Mouse (Mus musculus) intestine, postnatal 0 days (tissue): ENCODE measurements at regions not wholly inside any gene's neighbourhood (a gene's known extent, or its start where the extent isn't known, plus 50 kb on each side); places are given as distances from the start of the nearest gene placed in this dataset.

Experiments
- ATAC-seq: fragments of 200-750 bp; cut with Nextera tagmentation; 2 replicates; pipeline ENCODE4 v1.8.0; 2017; ENCODE audit warnings: mild to moderate bottlenecking, moderate TSS enrichment, moderate library complexity
- H3K27ac ChIP-seq: fragments of 300-500 bp; sonication (generic); 2 replicates; pipeline ENCODE4 v1.5.1; 2014; ENCODE audit warnings: mild to moderate bottlenecking, low read depth, low read length, moderate library complexity
- H3K27me3 ChIP-seq: fragments of 300-500 bp; sonication (generic); replicated peaks from 2 replicates; pipeline ENCODE4 v1.6.1; 2014; ENCODE audit warnings: low read length, mixed read lengths; ENCODE audit not compliant: control insufficient read depth, insufficient read depth
- H3K36me3 ChIP-seq: fragments of 300-500 bp; sonication (generic); 2 replicates; pipeline ENCODE4 v1.6.1; 2014; ENCODE audit warnings: mild to moderate bottlenecking, moderate library complexity; ENCODE audit not compliant: control insufficient read depth, insufficient read depth
- H3K4me1 ChIP-seq: fragments of 300-500 bp; sonication (generic); replicated peaks from 2 replicates; pipeline ENCODE4 v1.6.1; 2014; ENCODE audit warnings: antibody characterized with exemption, low read length, mixed read lengths; ENCODE audit not compliant: control insufficient read depth, insufficient read depth
- H3K4me2 ChIP-seq: fragments of 300-500 bp; sonication (generic); replicated peaks from 2 replicates; pipeline ENCODE4 v1.6.1; 2014; ENCODE audit warnings: low read depth, mild to moderate bottlenecking, moderate library complexity
- H3K4me3 ChIP-seq: fragments of 300-500 bp; sonication (generic); 2 replicates; pipeline ENCODE4 v1.5.1; 2014; ENCODE audit warnings: low read depth, low read length
- H3K9ac ChIP-seq: fragments of 300-500 bp; sonication (generic); 2 replicates; pipeline ENCODE4 v1.6.1; 2014; ENCODE audit warnings: mild to moderate bottlenecking, low read depth, low read length
- H3K9me3 ChIP-seq: fragments of 300-500 bp; sonication (generic); 2 replicates; pipeline ENCODE4 v1.6.1; 2016; ENCODE audit warnings: mixed run types; ENCODE audit not compliant: control insufficient read depth
- CTCF ChIP-seq: sonication (generic); IDR thresholded peaks from 2 replicates; pipeline ENCODE4 v1.5.1; 2016; ENCODE audit warnings: low read depth, mild to moderate bottlenecking, control low read depth, antibody characterized with exemption, moderate library complexity
- WGBS: fragments of 180-500 bp; shearing (Covaris S2); extraction: QIAGEN DNeasy Blood & Tissue Kit; methylation state at CpG from one replicate; pipeline ENCODE4 v1.1.7; 2014; 5-methylcytosine and 5-hydroxymethylcytosine counted together

GRCm38 (mm10) chr1:14000605-14001395, 2092.3 kb downstream of the 4930444P10Rik start:
- no peak overlapping the region for H3K4me2 ChIP-seq
- WGBS = 79% methylated on average over 3 of the region's 3 CpGs
- no peak for ATAC-seq

DNA sequence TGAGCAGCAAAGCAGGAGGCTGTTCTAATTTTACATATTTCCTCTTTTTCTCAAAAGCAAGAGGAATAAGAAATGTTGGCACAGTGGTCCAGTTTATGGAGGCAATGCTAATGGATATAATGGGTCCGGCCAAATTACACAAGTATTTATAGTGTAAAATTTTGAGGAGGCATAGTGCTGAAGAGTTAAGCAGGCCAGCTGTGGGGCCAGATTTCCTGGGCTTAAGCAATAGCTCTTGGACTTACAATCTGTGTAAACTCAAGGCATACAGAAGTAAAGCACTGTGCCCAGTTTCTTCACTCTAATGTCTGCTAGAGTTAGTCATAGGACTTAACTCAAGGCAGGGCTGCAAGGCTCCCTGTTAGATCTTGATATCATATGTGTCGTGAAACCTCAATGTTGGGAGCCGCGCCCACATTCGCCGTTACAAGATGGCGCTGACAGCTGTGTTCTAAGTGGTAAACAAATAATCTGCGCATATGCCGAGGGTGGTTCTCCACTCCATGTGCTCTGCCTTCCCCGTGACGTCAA, 2094.9 kb downstream of the 4930444P10Rik start:
- Histone ChIP-seq H3K27me3 (no peaks in the 10 kb centered on the region), H3K9ac (no peak overlapping the region), H3K27ac (no peak overlapping the region), H3K36me3 (no peaks in the 10 kb centered on the region), H3K9me3 (no peaks in the 10 kb centered on the region), H3K4me1 (no peaks in the 10 kb centered on the region), H3K4me3 (no peak overlapping the region), H3K4me2 (no peak overlapping the region)
- no peak for ATAC-seq
- WGBS = 91% methylated on average over 8 of the region's 11 CpGs
- no peak for TF ChIP-seq CTCF

More at GRCm38 (mm10) chr1:14000605-14001395, 2092.3 kb downstream of the 4930444P10Rik start:
- Histone ChIP-seq H3K4me3 (no peak overlapping the region), H3K9ac (no peak overlapping the region), H3K27ac (no peak overlapping the region), H3K9me3 (no peaks in the 10 kb centered on the region), H3K4me1 (no peaks in the 10 kb centered on the region), H3K27me3 (no peaks in the 10 kb centered on the region), H3K36me3 (no peaks in the 10 kb centered on the region)
- TF ChIP-seq CTCF = no peak

GRCm38 (mm10) chr1:13993825-13994509, 2099.2 kb downstream of the 4930444P10Rik start:
- Histone ChIP-seq H3K9ac (no peak overlapping the region), H3K9me3 (no peaks in the 10 kb centered on the region), H3K27ac (no peak overlapping the region), H3K27me3 (no peaks in the 10 kb centered on the region), H3K36me3 (no peaks in the 10 kb centered on the region), H3K4me2 (no peak overlapping the region), H3K4me1 (no peaks in the 10 kb centered on the region), H3K4me3 (no peak overlapping the region)
- no peak for TF ChIP-seq CTCF
- no peak for ATAC-seq
- 93% methylated on average over 9 of the region's 9 CpGs for WGBS

- no peak for TF ChIP-seq CTCF
- 73% methylated on average over 9 of the region's 9 CpGs for WGBS
- no peak for ATAC-seq
- no peaks in the 10 kb centered on the region for H3K4me1 ChIP-seq
- H3K27ac ChIP-seq = no peak overlapping the region
- no peaks in the 10 kb centered on the region for H3K27me3 ChIP-seq
- no peaks in the 10 kb centered on the region for H3K9me3 ChIP-seq
- H3K36me3 ChIP-seq = no peaks in the 10 kb centered on the region
- no peak overlapping the region for H3K9ac ChIP-seq
- H3K4me2 ChIP-seq = no peak overlapping the region
- H3K4me3 ChIP-seq = no peak overlapping the region
These were observed 2100.1 kb downstream of the 4930444P10Rik start for GRCm38 (mm10) chr1:13992978-13993377.

DNA sequence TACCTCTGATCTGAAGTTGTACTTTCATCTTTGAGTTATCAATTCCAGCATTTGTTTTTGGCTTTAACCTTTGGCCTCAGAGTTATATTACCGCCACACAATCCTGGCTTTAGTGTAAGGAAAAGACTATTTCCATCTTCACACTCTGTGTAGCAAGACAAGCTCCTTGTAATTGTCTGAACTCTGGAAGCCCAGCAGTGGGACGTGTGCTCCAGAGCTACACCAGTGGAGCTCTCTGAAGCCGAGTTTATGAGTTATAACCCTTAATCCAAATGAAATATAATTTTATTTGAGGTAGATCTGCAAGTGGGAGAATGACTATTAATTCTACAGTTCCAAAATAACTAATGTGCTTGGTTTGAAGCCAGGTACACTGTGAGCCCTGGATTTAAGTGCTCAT, 2103.8 kb downstream of the 4930444P10Rik start:
- Histone ChIP-seq H3K4me3 (no peak overlapping the region), H3K27ac (no peak overlapping the region), H3K4me1 (no peaks in the 10 kb centered on the region), H3K27me3 (no peaks in the 10 kb centered on the region), H3K4me2 (no peak overlapping the region), H3K9me3 (no peaks in the 10 kb centered on the region), H3K9ac (no peak overlapping the region), H3K36me3 (no peaks in the 10 kb centered on the region)
- no peak for ATAC-seq
- TF ChIP-seq CTCF = no peak
- WGBS = 54% methylated on average over 3 of the region's 3 CpGs

GRCm38 (mm10) chr1:13984833-13985232, 2108.3 kb downstream of the 4930444P10Rik start:
- Histone ChIP-seq H3K9me3 (no peaks in the 10 kb centered on the region), H3K36me3 (no peaks in the 10 kb centered on the region), H3K4me1 (no peaks in the 10 kb centered on the region), H3K27ac (no peak overlapping the region), H3K9ac (no peak overlapping the region), H3K4me3 (no peak overlapping the region), H3K27me3 (no peaks in the 10 kb centered on the region), H3K4me2 (no peak overlapping the region)
- no peak for TF ChIP-seq CTCF
- no peak for ATAC-seq
- 77% methylated on average over 2 of the region's 2 CpGs for WGBS
